Mouse (Mus musculus) spleen, postnatal 14 days (tissue): ENCODE measurements at regions not wholly inside any gene's neighbourhood (a gene's known extent, or its start where the extent isn't known, plus 50 kb on each side); places are given as distances from the start of the nearest gene placed in this dataset.

Experiments used
- DNase-seq, 2 experiments: peaks; one replicate each; pipeline ENCODE4 v3.0.0; 2021 to 2022; ENCODE audit warnings: low spot score in 2 of 2

DNA sequence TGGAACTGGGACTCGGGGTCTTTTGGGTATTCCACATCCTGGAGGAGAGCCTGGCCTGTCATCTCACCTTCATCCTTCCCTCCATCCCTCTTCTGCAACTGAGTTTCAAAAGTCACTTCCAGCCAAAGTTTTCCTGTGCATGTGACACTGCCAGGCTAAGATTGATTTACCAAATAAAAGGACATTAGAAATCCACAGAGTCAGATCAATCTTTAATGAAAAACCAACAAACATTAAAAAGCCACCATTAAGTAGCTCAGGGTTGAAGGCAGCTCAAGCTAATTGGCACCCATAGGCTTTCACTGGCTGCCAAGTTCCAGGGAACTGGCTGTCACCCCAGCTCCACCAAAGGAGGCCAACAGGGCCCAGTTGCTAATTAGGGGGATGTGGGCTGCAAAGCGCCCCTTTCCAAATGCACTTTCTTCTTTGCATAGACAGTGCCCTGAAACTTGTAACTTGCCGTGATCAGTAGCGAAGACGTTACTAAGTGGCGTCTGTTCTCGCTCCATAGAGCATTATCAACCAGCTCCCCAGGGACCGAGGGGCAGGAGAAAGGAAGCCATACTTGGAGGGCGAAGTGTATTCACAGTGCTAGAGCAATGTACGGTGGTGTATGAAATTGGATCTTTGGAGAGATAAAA, 464.6 kb upstream of the Gm19410 start:
- no peak for DNase-seq

DNA sequence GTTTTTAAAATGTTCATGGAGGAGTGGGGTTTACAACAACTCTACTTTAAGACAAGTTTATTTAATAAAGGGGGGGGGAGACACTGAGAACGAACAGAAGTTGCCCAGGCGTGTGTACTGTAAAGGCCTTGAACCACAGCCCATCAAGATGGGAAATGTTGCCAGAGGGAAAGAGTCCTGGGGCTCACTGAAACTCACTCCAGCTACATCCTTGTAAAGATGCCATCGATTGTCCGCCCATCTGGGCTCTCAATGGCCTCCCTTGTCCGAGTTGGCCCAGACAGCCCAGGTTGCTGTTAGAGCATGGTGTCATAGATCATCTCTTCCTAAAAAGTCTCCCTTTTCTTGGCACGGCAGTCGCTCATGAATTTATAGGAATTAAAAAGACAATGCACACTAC, 462.7 kb upstream of the Gm19410 start:
- DNase-seq, result no peak

DNA sequence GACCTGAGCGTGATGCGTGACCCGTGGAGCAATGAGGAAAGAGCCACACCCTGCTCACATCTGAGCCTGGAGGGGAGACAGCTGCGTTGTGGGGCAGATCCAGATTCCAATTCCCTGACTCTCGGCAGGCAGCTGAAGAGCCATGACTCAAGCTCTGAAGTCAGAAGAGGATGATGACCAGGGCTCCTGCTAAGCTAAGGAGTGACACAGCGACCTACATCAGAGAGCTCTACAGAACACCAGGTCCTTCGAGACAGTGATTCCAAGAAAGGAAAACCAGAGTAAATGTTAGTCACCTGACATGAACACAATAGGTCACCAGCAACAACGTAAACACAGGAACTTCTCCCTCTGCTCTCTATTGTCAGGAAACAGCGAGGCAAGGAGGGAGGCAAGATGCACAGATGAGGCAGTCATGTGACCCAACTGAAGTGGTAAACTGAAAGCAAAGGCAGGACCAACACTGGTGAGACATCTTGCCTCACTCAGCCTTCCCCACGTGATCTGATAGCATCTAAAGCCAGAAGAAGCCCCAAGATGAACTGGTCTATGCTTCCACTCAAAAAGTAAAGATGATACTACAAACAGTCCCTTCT, 444.2 kb upstream of the Gm19410 start:
- no peak for DNase-seq

DNA sequence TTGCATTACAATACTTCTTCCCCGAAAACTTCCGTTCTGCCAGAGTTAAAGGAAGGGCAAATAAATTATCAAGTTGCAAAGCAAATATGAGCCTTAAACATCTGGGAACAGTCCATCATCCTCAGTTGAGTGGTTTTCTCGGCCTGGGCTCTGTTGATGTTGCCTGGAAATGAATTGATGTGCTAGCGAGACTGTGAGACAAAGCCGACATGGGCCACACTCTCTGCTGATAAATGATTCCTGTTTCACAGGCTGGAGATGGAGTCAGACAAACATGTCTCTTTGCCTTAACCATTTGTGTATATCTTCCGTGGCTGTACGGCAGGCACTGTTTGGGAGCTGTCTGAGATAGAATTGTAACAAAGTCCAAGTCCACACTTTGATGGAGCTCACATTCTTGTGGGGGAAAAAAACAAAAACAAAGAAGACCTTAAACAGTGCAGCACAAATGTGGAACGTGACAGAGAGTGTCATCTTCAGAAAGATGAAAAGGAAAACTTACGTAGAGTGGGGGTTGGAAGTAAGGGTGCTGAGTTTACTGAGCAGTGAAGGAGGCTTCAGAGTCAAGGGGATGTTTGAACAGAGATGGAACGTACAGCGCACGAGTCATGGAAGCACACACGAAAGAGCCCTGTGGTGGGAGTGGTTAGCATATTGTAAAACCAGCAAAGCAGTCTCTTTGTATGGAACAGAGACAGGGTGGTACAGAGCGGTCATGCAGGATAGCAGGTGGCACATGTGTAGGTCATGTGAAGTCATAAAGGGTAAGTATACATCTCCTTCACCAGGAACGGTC, 442.2 kb upstream of the Gm19410 start:
- no peak for DNase-seq
